Mouse (Mus musculus) erythroblast, embryonic 14.5 days (primary cell): ENCODE results near the gene Fignl2.

Source experiments
- GATA1 ChIP-seq: IDR thresholded peaks from 2 replicates; pipeline ENCODE4 v1.6.1; 2012; ENCODE audit warnings: low read length, inconsistent platforms, mixed read lengths
- TAL1 ChIP-seq: IDR thresholded peaks from 3 replicates; pipeline ENCODE4 v1.6.1; 2012; ENCODE audit warnings: low read length, inconsistent platforms, mixed read lengths

DNA sequence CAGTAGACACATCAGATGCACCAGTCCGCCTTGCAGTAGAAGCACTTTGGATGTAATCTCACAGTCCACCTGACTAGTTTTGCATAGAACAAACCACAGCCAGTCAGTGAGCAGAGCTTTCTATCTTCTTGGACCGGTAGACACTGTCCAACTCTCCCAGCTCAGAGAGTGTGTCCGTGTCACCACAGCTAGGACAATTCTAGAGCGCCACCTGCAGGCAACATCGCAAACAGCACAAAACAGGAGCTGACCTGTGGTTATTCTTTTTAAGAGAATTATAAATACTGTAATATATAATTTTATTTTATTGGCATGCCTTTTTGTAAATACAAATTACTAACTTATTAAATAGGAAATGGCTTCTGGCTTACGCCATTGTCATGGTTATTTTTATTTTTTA, 35.8 kb downstream of the Fignl2 start:
- no peak for TF ChIP-seq GATA1
- TF ChIP-seq TAL1: no peak
